Mouse (Mus musculus): ENCODE results near the gene Elk4.

Elk4 gene

GRCm38 (mm10) chr1:132067261-132068255 is 60.2 kb downstream of the Elk4 start, which contains the start of gene Mfsd4a:
Gene Mfsd4a (minus strand): TSS chr1:132068062.
- peak; percentile 79 to 86 for DNase-seq

DNA sequence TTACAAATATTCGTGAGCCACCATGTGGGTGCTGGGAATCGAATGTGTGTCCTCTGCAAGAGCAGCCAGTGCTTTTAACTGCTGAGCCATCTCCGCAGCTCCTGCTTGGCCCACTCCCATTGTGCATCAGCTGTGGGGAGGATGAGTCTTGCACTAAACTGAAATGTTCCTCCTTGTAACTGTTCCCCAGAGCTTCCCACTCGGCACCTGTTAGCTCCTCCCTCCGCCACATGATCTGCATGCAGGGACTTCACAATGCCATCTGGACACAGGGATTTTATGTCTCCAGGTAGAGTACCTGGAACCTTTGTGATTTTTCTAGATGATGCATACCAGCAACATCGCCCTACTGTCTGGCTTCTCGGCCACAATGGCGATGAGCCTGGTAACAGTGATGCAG is 62.0 kb downstream of the Elk4 start:
- DNase-seq = no peak

DNA sequence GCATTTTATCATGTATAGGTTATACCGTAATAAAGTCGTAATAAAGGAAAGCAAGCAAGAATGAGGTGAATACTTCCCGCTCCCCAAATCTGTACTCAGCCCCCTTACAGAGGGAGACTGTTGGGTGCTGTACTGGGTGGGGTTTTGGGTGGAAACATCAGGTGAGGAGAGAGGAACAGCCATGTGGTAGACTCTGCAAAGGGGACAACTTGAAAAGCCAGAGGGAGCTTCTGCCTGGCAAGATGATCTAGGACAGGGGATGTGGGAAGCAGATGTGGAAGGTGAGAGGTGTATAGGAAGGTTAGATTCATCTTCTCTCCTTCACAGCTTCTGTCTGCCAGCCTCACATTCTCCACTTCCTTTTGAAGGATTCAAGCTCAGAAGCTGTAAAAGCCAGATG is 63.3 kb downstream of the Elk4 start:
- no peak for DNase-seq

DNA sequence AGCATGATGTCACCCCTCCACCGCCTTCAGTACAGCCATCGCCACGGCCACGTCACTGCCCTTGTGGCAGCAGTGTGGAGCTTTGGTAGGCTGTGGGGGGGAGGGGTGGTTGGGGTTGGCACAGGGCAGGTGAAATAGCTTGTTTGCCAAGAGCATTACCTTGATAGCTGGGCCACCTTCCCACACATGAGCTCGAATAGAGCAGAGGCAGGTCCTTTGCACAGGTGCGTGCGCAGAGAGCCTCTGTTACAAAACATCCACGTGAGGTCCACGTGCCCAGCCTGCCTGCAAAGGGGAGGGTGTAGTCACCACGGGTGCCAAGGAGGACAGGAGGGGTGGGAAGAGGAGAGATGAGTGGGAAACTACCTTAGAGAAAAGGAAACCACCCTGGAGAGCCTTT is 68.2 kb downstream of the Elk4 start:
- no peak for DNase-seq

GRCm38 (mm10) chr1:132078413-132078812 is 71.0 kb downstream of the Elk4 start:
- DNase-seq = no peak
